Mouse (Mus musculus) CH12.LX (cell line): Measurements from ENCODE around the gene Il16.

Source experiments
- CHD1 ChIP-seq: IDR thresholded peaks from 2 replicates; pipeline ENCODE4 v1.6.1; 2012; ENCODE audit warnings: low read depth, low read length, improper control_type of control experiment, inconsistent platforms
- CTCF ChIP-seq, 2 experiments: IDR thresholded peaks in 1 of 2; conservative IDR thresholded peaks in 1 of 2; 2 replicates each; pipeline ENCODE4 v1.5.1; 2011 to 2012; ENCODE audit warnings: low read depth in 2 of 2, low read length in 2 of 2, improper control_type of control experiment in 1 of 2, inconsistent platforms in 1 of 2, mild to moderate bottlenecking in 1 of 2, moderate library complexity in 1 of 2
- ELF1 ChIP-seq: IDR thresholded peaks from 2 replicates; pipeline ENCODE4 v1.6.1; 2014; ENCODE audit warnings: low read depth, mild to moderate bottlenecking, inconsistent platforms, low read length, improper control_type of control experiment
- EP300 ChIP-seq: IDR thresholded peaks from 2 replicates; pipeline ENCODE4 v1.6.1; 2011; ENCODE audit warnings: low read length, improper control_type of control experiment
- ETS1 ChIP-seq: conservative IDR thresholded peaks from 2 replicates; pipeline ENCODE4 v1.6.1; 2012; ENCODE audit warnings: low read depth, mild to moderate bottlenecking, inconsistent platforms, low read length, improper control_type of control experiment, moderate library complexity
- GABPA ChIP-seq: IDR thresholded peaks from 2 replicates; pipeline ENCODE4 v1.6.1; 2012; ENCODE audit warnings: low read depth, low read length, improper control_type of control experiment, inconsistent platforms; ENCODE audit not compliant: insufficient replicate concordance
- MYC ChIP-seq: IDR thresholded peaks from 2 replicates; pipeline ENCODE4 v1.6.1; 2011; ENCODE audit warnings: low read depth, mild to moderate bottlenecking, improper control_type of control experiment, low read length
- POLR2A ChIP-seq: IDR thresholded peaks from 2 replicates; pipeline ENCODE4 v1.6.1; 2011; ENCODE audit warnings: low read depth, mild to moderate bottlenecking, improper control_type of control experiment, low read length
- POLR2AphosphoS2 ChIP-seq: IDR thresholded peaks from 2 replicates; pipeline ENCODE4 v1.6.1; 2011; ENCODE audit warnings: low read depth, low read length, improper control_type of control experiment
- RAD21 ChIP-seq: IDR thresholded peaks from 2 replicates; pipeline ENCODE4 v1.6.1; 2011; ENCODE audit warnings: low read depth, mild to moderate bottlenecking, low read length, improper control_type of control experiment, moderate library complexity
- TCF12 ChIP-seq: IDR thresholded peaks from 2 replicates; pipeline ENCODE4 v1.6.1; 2014; ENCODE audit warnings: low read depth, mild to moderate bottlenecking, inconsistent platforms, low read length, improper control_type of control experiment
- UBTF ChIP-seq: IDR thresholded peaks from 2 replicates; pipeline ENCODE4 v1.6.1; 2012; ENCODE audit warnings: low read depth, mild to moderate bottlenecking, inconsistent platforms, low read length, improper control_type of control experiment, moderate library complexity
- USF1 ChIP-seq: IDR thresholded peaks from 2 replicates; pipeline ENCODE4 v1.6.1; 2014; ENCODE audit warnings: low read depth, mild to moderate bottlenecking, inconsistent platforms, low read length, improper control_type of control experiment
- USF2 ChIP-seq: conservative IDR thresholded peaks from 2 replicates; pipeline ENCODE4 v1.6.1; 2011; ENCODE audit warnings: low read depth, low read length, improper control_type of control experiment

GRCm38 (mm10) chr7:83677296-83677695 is 68.2 kb downstream of the Il16 start:
- TF ChIP-seq CTCF (conservative IDR thresholded peaks at IDR 0.05 in 1 of 2, IDR thresholded peaks at IDR 0.05 in 1 of 2; ENCODE audit: low read depth in 2 of 2, low read length in 2 of 2): no peak
- TF ChIP-seq ELF1: no peak
- no peak for TF ChIP-seq TCF12
- no peak for TF ChIP-seq POLR2A
- TF ChIP-seq USF1: no peak
- TF ChIP-seq MYC: no peak
- no peak for TF ChIP-seq GABPA
- TF ChIP-seq CHD1: no peak
- TF ChIP-seq UBTF: no peak
- no peak for TF ChIP-seq POLR2AphosphoS2
- TF ChIP-seq USF2: no peak
- no peak for TF ChIP-seq RAD21
- TF ChIP-seq ETS1: no peak
- no peak for TF ChIP-seq EP300
